Mouse (Mus musculus): ENCODE data around the gene Ctr9.

Gene Ctr9

GRCm38 (mm10) chr7:111048920-111049319 lies 20.2 kb downstream of the Ctr9 start:
- DNase-seq, result no peak

GRCm38 (mm10) chr7:111049652-111050421 lies 21.1 kb downstream of the Ctr9 start:
- peak; percentile 67 to 75 for DNase-seq

GRCm38 (mm10) chr7:111055221-111055620 lies 26.5 kb downstream of the Ctr9 start:
- DNase-seq, result peak in 1 of 2 experiments; percentile 34

GRCm38 (mm10) chr7:111055984-111056657 lies 27.4 kb downstream of the Ctr9 start:
- no peak for DNase-seq

- no peak for DNase-seq
These were observed 30.8 kb downstream of the Ctr9 start for GRCm38 (mm10) chr7:111059527-111059926.

- no peak for DNase-seq
These were observed 34.2 kb downstream of the Ctr9 start for GRCm38 (mm10) chr7:111062971-111063370.

- no peak for DNase-seq
These were observed 39.4 kb downstream of the Ctr9 start for GRCm38 (mm10) chr7:111068181-111068580.

GRCm38 (mm10) chr7:111069439-111070166 lies 40.9 kb downstream of the Ctr9 start:
- DNase-seq, result no peak

GRCm38 (mm10) chr7:111070167-111070496 lies 41.4 kb downstream of the Ctr9 start:
- no peak for DNase-seq

- no peak for DNase-seq
These were observed 43.7 kb downstream of the Ctr9 start for GRCm38 (mm10) chr7:111072410-111072809.

GRCm38 (mm10) chr7:111075288-111075687 lies 46.5 kb downstream of the Ctr9 start:
- DNase-seq, result no peak

GRCm38 (mm10) chr7:111078271-111078670 lies 49.5 kb downstream of the Ctr9 start:
- DNase-seq, result no peak

- no peak for DNase-seq
These were observed 51.3 kb downstream of the Ctr9 start for GRCm38 (mm10) chr7:111080026-111080425.

- no peak for DNase-seq
These were observed 52.1 kb downstream of the Ctr9 start for GRCm38 (mm10) chr7:111080876-111081275.

GRCm38 (mm10) chr7:111082043-111082821 lies 53.5 kb downstream of the Ctr9 start:
- peak; percentile 91 to 93 for DNase-seq

GRCm38 (mm10) chr7:111082822-111083732 lies 54.3 kb downstream of the Ctr9 start, which contains the start of gene Eif4g2:
Eif4g2 (minus strand) TSS chr7:111083030.
- DNase-seq, result peak; percentile 99 to 100

GRCm38 (mm10) chr7:111083733-111084120 lies 55.0 kb downstream of the Ctr9 start:
- no peak for DNase-seq

- no peak for DNase-seq
These were observed 55.7 kb downstream of the Ctr9 start for GRCm38 (mm10) chr7:111084443-111084842.

GRCm38 (mm10) chr7:111085153-111085552 lies 56.4 kb downstream of the Ctr9 start:
- DNase-seq, result no peak

- DNase-seq, result no peak
These were observed 66.4 kb downstream of the Ctr9 start for GRCm38 (mm10) chr7:111095169-111095568.

GRCm38 (mm10) chr7:111098196-111098595 lies 69.4 kb downstream of the Ctr9 start:
- DNase-seq, result no peak

All from lung, postnatal 4 days (tissue).